Mouse (Mus musculus) small intestine, adult 2 months (tissue): ENCODE measurements at regions not wholly inside any gene's neighbourhood (a gene's known extent, or its start where the extent isn't known, plus 50 kb on each side); places are given as distances from the start of the nearest gene placed in this dataset.

ENCODE experiments used
- H3K27ac ChIP-seq: fragments of 200-500 bp; 2 replicates; pipeline ENCODE4 v1.5.1; 2012; ENCODE audit warnings: low read depth, low read length, control low read depth, inconsistent platforms; ENCODE audit not compliant: insufficient read depth
- H3K27me3 ChIP-seq: fragments of 200-500 bp; 2 replicates; pipeline ENCODE4 v1.6.1; 2012; ENCODE audit warnings: mild to moderate bottlenecking, moderate library complexity, low read length, inconsistent platforms; ENCODE audit not compliant: control insufficient read depth, insufficient read depth
- H3K36me3 ChIP-seq: fragments of 200-500 bp; 2 replicates; pipeline ENCODE4 v1.6.1; 2012; ENCODE audit warnings: mild to moderate bottlenecking, low read length, control low read depth, inconsistent platforms; ENCODE audit not compliant: control insufficient read depth, insufficient read depth
- H3K4me1 ChIP-seq: fragments of 200-500 bp; 2 replicates; pipeline ENCODE4 v1.6.1; 2012; ENCODE audit warnings: low read length, inconsistent platforms, mixed read lengths; ENCODE audit not compliant: control insufficient read depth, insufficient read depth, insufficient read length
- H3K4me3 ChIP-seq: fragments of 200-500 bp; 2 replicates; pipeline ENCODE4 v1.5.1; 2012; ENCODE audit warnings: low read depth, mild to moderate bottlenecking, control low read depth, inconsistent platforms, low read length, moderate library complexity
- CTCF ChIP-seq: fragments of 200-500 bp; IDR thresholded peaks from 2 replicates; pipeline ENCODE4 v1.5.1; 2012; ENCODE audit warnings: low read depth, mild to moderate bottlenecking, control low read depth, inconsistent platforms, low read length, moderate library complexity, mixed read lengths; ENCODE audit not compliant: insufficient replicate concordance, insufficient read length; ENCODE audit errors: extremely low read depth
- POLR2A ChIP-seq: fragments of 200-500 bp; IDR thresholded peaks from 2 replicates; pipeline ENCODE4 v1.6.1; 2012; ENCODE audit warnings: low read depth, mild to moderate bottlenecking, control low read depth, inconsistent platforms, low read length, moderate library complexity
- WGBS: fragments of 180-500 bp; shearing (Covaris S2); methylation state at CpG from one replicate; pipeline ENCODE4 v1.1.7; 2018; 5-methylcytosine and 5-hydroxymethylcytosine counted together

DNA sequence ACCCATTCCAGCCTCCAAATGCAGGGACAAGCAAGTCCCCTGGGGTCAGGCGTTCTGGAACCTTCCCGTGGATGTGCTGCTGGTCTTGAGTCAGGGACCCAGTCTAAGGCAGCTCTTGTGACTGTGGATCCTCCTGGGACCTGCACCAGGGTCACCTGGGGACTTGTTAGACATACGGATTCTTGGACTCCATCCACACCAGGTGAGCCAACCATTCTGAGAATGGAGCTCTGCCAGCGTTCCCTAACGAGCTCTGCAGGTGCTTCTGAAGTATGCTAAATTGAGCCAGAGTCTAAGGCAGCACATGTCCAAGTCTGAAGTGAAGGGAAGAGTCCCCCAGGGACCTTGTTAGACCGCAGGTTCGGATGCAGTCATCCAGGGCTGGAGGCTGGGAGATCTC, 170.3 kb downstream of the Katnal1 start:
- H3K27me3 ChIP-seq, result no peaks in the 10 kb centered on the region
- TF ChIP-seq CTCF, result no peak
- no peak for TF ChIP-seq POLR2A
- no peaks in the 10 kb centered on the region for H3K36me3 ChIP-seq
- no peak overlapping the region for H3K27ac ChIP-seq
- no peak overlapping the region for H3K4me3 ChIP-seq
- 27% methylated on average over 7 of the region's 7 CpGs for WGBS
- peaks cover 35% of the 10 kb centered on the region for H3K4me1 ChIP-seq

GRCm38 (mm10) chr5:148757715-148758114, 171.4 kb downstream of the Katnal1 start:
- 54% methylated on average over 5 of the region's 5 CpGs for WGBS

GRCm38 (mm10) chr5:148757236-148757635, 171.9 kb downstream of the Katnal1 start:
- WGBS, result 46% methylated on average over 8 of the region's 8 CpGs
- TF ChIP-seq CTCF (no peak), POLR2A (no peak; the same call in 1 of the 2 replicates)
- Histone ChIP-seq H3K27me3 (no peaks in the 10 kb centered on the region), H3K4me1 (peaks cover 35% of the 10 kb centered on the region), H3K36me3 (no peaks in the 10 kb centered on the region), H3K4me3 (no peak overlapping the region), H3K27ac (no peak overlapping the region)

More at GRCm38 (mm10) chr5:148757715-148758114, 171.4 kb downstream of the Katnal1 start:
- Histone ChIP-seq H3K4me3 (no peak overlapping the region), H3K27me3 (no peaks in the 10 kb centered on the region), H3K36me3 (no peaks in the 10 kb centered on the region), H3K4me1 (peaks cover 35% of the 10 kb centered on the region), H3K27ac (peak overlapping the region; percentile 49; the same call in 1 of the 2 replicates)
- no peak for TF ChIP-seq POLR2A
- TF ChIP-seq CTCF, result no peak

DNA sequence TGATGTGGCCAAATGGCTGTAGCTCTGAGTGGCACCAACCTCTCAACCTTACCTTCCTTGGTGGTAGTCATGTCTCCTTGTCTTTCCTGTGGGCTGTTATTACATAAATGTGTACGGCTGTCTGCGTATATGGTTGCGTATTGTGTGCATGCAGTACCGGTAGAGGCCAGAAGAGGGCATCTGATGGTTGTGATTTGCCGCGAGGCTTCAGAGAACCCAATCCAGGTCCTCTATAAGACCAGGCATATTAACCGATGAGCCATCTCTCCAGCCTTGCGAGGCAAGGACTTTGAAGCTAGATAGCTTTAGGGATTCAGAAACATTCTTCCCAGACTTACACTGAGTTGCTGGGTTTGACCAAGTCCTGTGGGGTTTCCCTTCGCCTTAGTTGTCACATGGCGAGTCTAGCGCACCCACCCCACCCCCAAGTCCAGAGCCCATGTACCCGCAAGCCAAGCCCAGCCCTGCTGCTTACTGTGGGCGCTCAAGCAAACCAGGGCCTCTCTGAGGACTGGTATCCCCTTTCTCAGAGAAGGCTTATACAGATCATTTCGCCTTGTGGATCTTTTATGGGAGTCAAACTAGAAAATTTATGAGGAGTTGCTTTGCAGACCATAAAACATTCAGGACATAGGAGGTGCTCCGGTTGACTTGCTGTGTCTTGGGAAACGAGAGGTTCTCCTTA, 172.7 kb downstream of the Katnal1 start:
- WGBS, result 86% methylated on average over 16 of the region's 16 CpGs
- no peak for TF ChIP-seq POLR2A
- peak; percentile 72; the same call in 1 of the 2 replicates for TF ChIP-seq CTCF

GRCm38 (mm10) chr5:148755807-148756206, 173.3 kb downstream of the Katnal1 start:
- 31% methylated on average over 8 of the region's 8 CpGs for WGBS
- H3K36me3 ChIP-seq, result no peaks in the 10 kb centered on the region
- TF ChIP-seq CTCF (no peak), POLR2A (no peak)
- H3K27me3 ChIP-seq, result no peaks in the 10 kb centered on the region
- H3K4me1 ChIP-seq, result peaks cover 35% of the 10 kb centered on the region
- H3K4me3 ChIP-seq, result no peak overlapping the region
- H3K27ac ChIP-seq, result peak overlapping the region; percentile 93

More for the DNA sequence above, 172.7 kb downstream of the Katnal1 start:
- H3K27me3 ChIP-seq, result no peaks in the 10 kb centered on the region
- H3K4me3 ChIP-seq, result no peak overlapping the region
- H3K4me1 ChIP-seq, result peaks cover 35% of the 10 kb centered on the region
- H3K27ac ChIP-seq, result peak overlapping the region; percentile 90
- H3K36me3 ChIP-seq, result no peaks in the 10 kb centered on the region

GRCm38 (mm10) chr5:148754896-148755295, 174.2 kb downstream of the Katnal1 start:
- WGBS, result 25% methylated on average over 10 of the region's 10 CpGs
- H3K4me1 ChIP-seq, result peaks cover 35% of the 10 kb centered on the region

GRCm38 (mm10) chr5:148754363-148754762, 174.8 kb downstream of the Katnal1 start:
- Histone ChIP-seq H3K27me3 (no peaks in the 10 kb centered on the region), H3K4me1 (peaks cover 35% of the 10 kb centered on the region), H3K27ac (no peak overlapping the region), H3K4me3 (no peak overlapping the region), H3K36me3 (no peaks in the 10 kb centered on the region)
- TF ChIP-seq CTCF (no peak), POLR2A (no peak)
- 95% methylated on average over 6 of the region's 6 CpGs for WGBS

More at GRCm38 (mm10) chr5:148754896-148755295, 174.2 kb downstream of the Katnal1 start:
- TF ChIP-seq CTCF (no peak), POLR2A (no peak)
- H3K4me3 ChIP-seq, result 0 out of 2 replicates have a peak overlapping the region, but pooled peaks have one; percentile 3
- no peaks in the 10 kb centered on the region for H3K27me3 ChIP-seq
- H3K27ac ChIP-seq, result peak overlapping the region; percentile 93
- no peaks in the 10 kb centered on the region for H3K36me3 ChIP-seq
